7 mouse cellular contexts compared by ENCODE assay signal in the genomic region with DNA sequence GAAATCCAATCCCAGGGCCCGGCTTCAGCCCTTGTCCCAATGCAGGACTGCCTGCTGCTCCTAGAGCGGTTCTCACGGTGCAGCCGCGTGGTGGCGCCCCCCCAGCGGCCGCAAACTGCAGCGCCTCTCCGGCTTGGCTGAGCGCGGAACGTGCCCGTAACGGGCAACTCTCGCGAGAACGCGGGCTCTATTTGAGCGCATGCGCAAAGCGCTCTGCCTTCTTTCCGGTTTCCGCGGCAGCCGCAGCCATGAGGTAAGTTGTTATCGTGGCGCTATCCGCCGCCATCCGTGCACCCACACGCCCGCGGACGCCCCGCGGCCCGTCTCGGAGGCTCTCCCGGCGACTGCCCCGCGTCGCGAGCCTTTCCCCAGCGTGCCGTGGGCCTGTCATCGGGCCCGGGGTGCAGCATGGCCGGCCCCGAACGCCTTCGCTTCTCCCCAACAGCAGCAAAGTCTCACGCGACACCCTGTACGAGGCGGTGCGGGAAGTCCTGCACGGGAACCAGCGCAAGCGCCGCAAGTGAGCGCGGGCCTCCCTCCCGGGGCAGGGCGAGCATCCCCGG. TPM values are rescaled to one million over a fixed set of nuclear protein-coding genes. Genes with fewer than 3 reads are reported as not detected.
DNase-seq lines count a peak whose midpoint lies in the region; ATAC-seq lines count a peak whose summit lies in the region.

TSS of gene Rpl10a (plus strand) at position 106 of the 563 bp plus-strand sequence.

- H3K4me2 ChIP-seq in intestine, embryonic 16.5 days (ENCODE audit: low read depth, low read length), result peak within 1 kb of the TSS; percentile 73
- H3K4me2 ChIP-seq in midbrain, embryonic 11.5 days, result peak within 1 kb of the TSS; percentile 80

- peak within 1 kb of the TSS; percentile 99 for H3K9ac ChIP-seq in intestine, embryonic 16.5 days (ENCODE audit: low read depth, low read length)
- peak within 1 kb of the TSS; percentile 99 for H3K9ac ChIP-seq in midbrain, embryonic 11.5 days (ENCODE audit: low read length)

- no peaks in the 10 kb centered on the region; the same call in 1 of the 2 replicates for H3K9me3 ChIP-seq in intestine, embryonic 16.5 days (ENCODE audit: control insufficient read depth, low read length)
- no peaks in the 10 kb centered on the region for H3K9me3 ChIP-seq in midbrain, embryonic 11.5 days (ENCODE audit: control insufficient read depth, low read length)

- no peaks in the 10 kb centered on the region for H3K27me3 ChIP-seq in intestine, embryonic 16.5 days (replicated peaks; ENCODE audit: control insufficient read depth, insufficient read depth, low read length)
- H3K27me3 ChIP-seq in midbrain, embryonic 11.5 days (ENCODE audit: control insufficient read depth, insufficient read depth, low read length), result no peaks in the 10 kb centered on the region

- intact Hi-C loops in left cerebral cortex, postnatal 36 days (cut with DNase I), result loop anchor here (1.0 to 5.0 kb wide), 3 partner anchors 15 to 194 kb away; partner anchors contain the start of gene Fance

- under 1% methylated on average over 67 of the region's 67 CpGs for WGBS in intestine, embryonic 16.5 days
- WGBS in midbrain, embryonic 11.5 days, result under 1% methylated on average over 67 of the region's 67 CpGs

- peak within 1 kb of the TSS; percentile 98 for H3K4me3 ChIP-seq in intestine, embryonic 16.5 days (ENCODE audit: low read length)
- H3K4me3 ChIP-seq in midbrain, embryonic 11.5 days (ENCODE audit: low read depth, low read length), result peak within 1 kb of the TSS; percentile 94

- ATAC-seq in intestine, embryonic 16.5 days, result peak; percentile 88
- peak; percentile 88 for ATAC-seq in midbrain, embryonic 11.5 days (ENCODE audit: low FRiP score)

- peaks cover 42% of the 10 kb centered on the region for H3K4me1 ChIP-seq in intestine, embryonic 16.5 days (ENCODE audit: control insufficient read depth, insufficient read depth, low read length)
- H3K4me1 ChIP-seq in midbrain, embryonic 11.5 days (ENCODE audit: control insufficient read depth, insufficient read depth, low read length), result peaks cover 18% of the 10 kb centered on the region

- peaks cover 11% of the 10 kb centered on the region; the same call in 1 of the 2 replicates for H3K36me3 ChIP-seq in intestine, embryonic 16.5 days (ENCODE audit: control insufficient read depth, insufficient read depth, low read length)
- H3K36me3 ChIP-seq in midbrain, embryonic 11.5 days (ENCODE audit: control insufficient read depth, insufficient read depth, low read length), result peaks cover 6% of the 10 kb centered on the region

- peak within 1 kb of the TSS; percentile 97 for H3K27ac ChIP-seq in intestine, embryonic 16.5 days (ENCODE audit: low read length)
- peak within 1 kb of the TSS; percentile 92 for H3K27ac ChIP-seq in midbrain, embryonic 11.5 days (ENCODE audit: low read depth, low read length)

- DNase-seq in adrenal gland, adult 2 months, result peak; percentile 96
- DNase-seq in embryo, embryonic 11.5 days (ENCODE audit: low read depth, low spot score), result peak; percentile 94
- peak; percentile 97 to 99 for DNase-seq in gastrocnemius, postnatal 4 days (ENCODE audit: low spot score in 2 of 2)
- peak; percentile 96 to 97 for DNase-seq in left cerebral cortex, postnatal 36 days (ENCODE audit: low spot score in 2 of 2)
- DNase-seq in midbrain, embryonic 11.5 days (ENCODE audit: low spot score, missing footprints), result peak; percentile 100
- DNase-seq in skeletal muscle tissue, adult 2 months (ENCODE audit: low read depth, low spot score), result peak; percentile 97

RNA-seq across cellular contexts. Expression of gene Rpl10a, which starts in this region (rescaled TPM):
- total RNA-seq in adrenal gland, adult 2 months (2021), result 100 to 1,000 TPM; 826 to 935 TPM
- 2,217 and 2,897 TPM in 2 replicates for polyA plus RNA-seq in adrenal gland, adult 2 months (2012; rRNA removed)
- total RNA-seq in gastrocnemius, postnatal 4 days (2021), result 100 to 1,000 TPM; 919 to 955 TPM
- 591 and 604 TPM in 2 replicates for polyA plus RNA-seq in intestine, embryonic 16.5 days (2015; fragmentation: Nextera tagmentation; extraction: Ambion mirVana)
- 100 to 1,000 TPM; 289 to 354 TPM for total RNA-seq in left cerebral cortex, postnatal 36 days (2021)
- 465 and 471 TPM in 2 replicates for polyA plus RNA-seq in midbrain, embryonic 11.5 days (2014; fragmentation: Nextera tagmentation; extraction: Ambion mirVana)

Comparison
In these comparisons a context has a peak if more than half of its experiments do, and no peak if none do; other contexts are left out.
1. Peak in every context shown above with its lines: DNase-seq, ATAC-seq, H3K4me3 ChIP-seq and H3K27ac ChIP-seq.